Mouse (Mus musculus) cerebellum, adult 9-10 months (tissue): ENCODE data around the gene Igdcc4.

Source experiments
- DNase-seq: peaks from one replicate; pipeline ENCODE4 v3.0.0; 2022

The Igdcc4 gene

GRCm38 (mm10) chr9:65113694-65114093 lies 12.4 kb downstream of the Igdcc4 start:
- no peak for DNase-seq

- DNase-seq, result no peak
These were observed 14.6 kb downstream of the Igdcc4 start for GRCm38 (mm10) chr9:65115891-65116290.

GRCm38 (mm10) chr9:65117516-65117915 lies 16.2 kb downstream of the Igdcc4 start:
- no peak for DNase-seq

GRCm38 (mm10) chr9:65120935-65121334 lies 19.6 kb downstream of the Igdcc4 start:
- peak; percentile 67 for DNase-seq

GRCm38 (mm10) chr9:65122545-65122944 lies 21.3 kb downstream of the Igdcc4 start:
- DNase-seq, result no peak

- DNase-seq, result peak; percentile 39
These were observed 22.4 kb downstream of the Igdcc4 start for GRCm38 (mm10) chr9:65123552-65124168.

- DNase-seq, result no peak
These were observed 27.0 kb downstream of the Igdcc4 start for GRCm38 (mm10) chr9:65128123-65128815.

GRCm38 (mm10) chr9:65131717-65132116 lies 30.4 kb downstream of the Igdcc4 start:
- DNase-seq, result no peak

- peak; percentile 78 for DNase-seq
These were observed 32.5 kb downstream of the Igdcc4 start for GRCm38 (mm10) chr9:65133739-65134138.

GRCm38 (mm10) chr9:65135126-65135525 lies 33.8 kb downstream of the Igdcc4 start:
- DNase-seq, result no peak

GRCm38 (mm10) chr9:65140491-65140890 lies 39.2 kb downstream of the Igdcc4 start:
- no peak for DNase-seq

GRCm38 (mm10) chr9:65140936-65141305 lies 39.6 kb downstream of the Igdcc4 start, which contains the start of gene Igdcc3:
Gene Igdcc3, plus strand, starts transcription at chr9:65141189.
- no peak for DNase-seq

GRCm38 (mm10) chr9:65141306-65141975 lies 40.2 kb downstream of the Igdcc4 start:
- DNase-seq, result no peak

GRCm38 (mm10) chr9:65141976-65142318 lies 40.7 kb downstream of the Igdcc4 start:
- DNase-seq, result no peak

GRCm38 (mm10) chr9:65142399-65142798 lies 41.1 kb downstream of the Igdcc4 start:
- DNase-seq, result no peak

GRCm38 (mm10) chr9:65146001-65146400 lies 44.7 kb downstream of the Igdcc4 start:
- DNase-seq, result no peak

GRCm38 (mm10) chr9:65148507-65148906 lies 47.2 kb downstream of the Igdcc4 start:
- no peak for DNase-seq

GRCm38 (mm10) chr9:65152711-65153330 lies 51.5 kb downstream of the Igdcc4 start:
- no peak for DNase-seq

GRCm38 (mm10) chr9:65153331-65153711 lies 52.0 kb downstream of the Igdcc4 start:
- no peak for DNase-seq

- DNase-seq, result no peak
These were observed 53.6 kb downstream of the Igdcc4 start for GRCm38 (mm10) chr9:65154692-65155455.

- no peak for DNase-seq
These were observed 55.3 kb downstream of the Igdcc4 start for GRCm38 (mm10) chr9:65156604-65157003.

- no peak for DNase-seq
These were observed 56.3 kb downstream of the Igdcc4 start for GRCm38 (mm10) chr9:65157631-65158030.

- DNase-seq, result no peak
These were observed 59.9 kb downstream of the Igdcc4 start for GRCm38 (mm10) chr9:65161188-65161587.
